Mouse (Mus musculus): ENCODE measurements at regions not wholly inside any gene's neighbourhood (a gene's known extent, or its start where the extent isn't known, plus 50 kb on each side); places are given as distances from the start of the nearest gene placed in this dataset.

GRCm38 (mm10) chr11:57583636-57584277 is 61.5 kb upstream of the Galnt10 start:
- no peak for DNase-seq (ENCODE audit: low spot score in 2 of 2)

GRCm38 (mm10) chr11:57585646-57586045 is 59.6 kb upstream of the Galnt10 start:
- DNase-seq (ENCODE audit: low spot score in 2 of 2) = peak in 1 of 2 experiments; percentile 21

- DNase-seq (ENCODE audit: low spot score in 2 of 2) = no peak
These were observed 53.0 kb upstream of the Galnt10 start for GRCm38 (mm10) chr11:57592228-57592748.
